Mouse (Mus musculus) retina, postnatal 7 days (tissue): ENCODE measurements around the gene Arhgap23.

Experiments
- DNase-seq: peaks from one replicate; pipeline ENCODE4 v3.0.0-alpha.2; 2012; ENCODE audit warnings: low read depth, low spot score

Arhgap23 gene

GRCm38 (mm10) chr11:97463991-97464390, 48.7 kb downstream of the Arhgap23 start:
- no peak for DNase-seq

GRCm38 (mm10) chr11:97465957-97466356, 50.6 kb downstream of the Arhgap23 start:
- DNase-seq: no peak

GRCm38 (mm10) chr11:97466444-97467160, 51.3 kb downstream of the Arhgap23 start:
- DNase-seq: no peak

- peak; percentile 88 for DNase-seq
These were observed 53.4 kb downstream of the Arhgap23 start for GRCm38 (mm10) chr11:97468639-97469287.

- no peak for DNase-seq
These were observed 54.5 kb downstream of the Arhgap23 start for GRCm38 (mm10) chr11:97469828-97470227.

- DNase-seq: no peak
These were observed 55.9 kb downstream of the Arhgap23 start for GRCm38 (mm10) chr11:97471276-97471675.

GRCm38 (mm10) chr11:97476334-97477095, 61.2 kb downstream of the Arhgap23 start:
- peak; percentile 72 for DNase-seq

- DNase-seq: no peak
These were observed 62.1 kb downstream of the Arhgap23 start for GRCm38 (mm10) chr11:97477431-97477830.

GRCm38 (mm10) chr11:97478345-97478744, 63.0 kb downstream of the Arhgap23 start:
- DNase-seq: no peak

- no peak for DNase-seq
These were observed 63.8 kb downstream of the Arhgap23 start for GRCm38 (mm10) chr11:97479085-97479484.

- no peak for DNase-seq
These were observed 64.5 kb downstream of the Arhgap23 start for GRCm38 (mm10) chr11:97479824-97480223.

GRCm38 (mm10) chr11:97485661-97486060, 70.3 kb downstream of the Arhgap23 start:
- DNase-seq: no peak

GRCm38 (mm10) chr11:97487656-97488055, 72.3 kb downstream of the Arhgap23 start:
- no peak for DNase-seq

GRCm38 (mm10) chr11:97489589-97490324, 74.4 kb downstream of the Arhgap23 start:
- DNase-seq: peak; percentile 75

GRCm38 (mm10) chr11:97491640-97492039, 76.3 kb downstream of the Arhgap23 start:
- no peak for DNase-seq

- DNase-seq: no peak
These were observed 77.5 kb downstream of the Arhgap23 start for GRCm38 (mm10) chr11:97492836-97493235.

- no peak for DNase-seq
These were observed 82.2 kb downstream of the Arhgap23 start for GRCm38 (mm10) chr11:97497543-97497942.

- no peak for DNase-seq
These were observed 84.8 kb downstream of the Arhgap23 start, which contains the start of gene 4933428G20Rik for GRCm38 (mm10) chr11:97499865-97500719. Gene 4933428G20Rik, minus strand, starts transcription at chr11:97500340.

GRCm38 (mm10) chr11:97500720-97501448, 85.6 kb downstream of the Arhgap23 start:
- no peak for DNase-seq

GRCm38 (mm10) chr11:97502383-97502782, 87.0 kb downstream of the Arhgap23 start:
- DNase-seq: no peak
